Mouse (Mus musculus): ENCODE measurements around the gene Ces2f. TPM values are rescaled to one million over a fixed set of nuclear protein-coding genes. Genes with fewer than 3 reads are reported as not detected.

Gene Ces2f
- polyA plus RNA-seq, 2 experiments, result not detected

- WGBS (ENCODE audit: insufficient replicate concordance), result 27% methylated on average over 8 of the region's 8 CpGs
- H3K4me3 ChIP-seq (ENCODE audit: insufficient read depth in 1 of 2, low read depth in 2 of 2, low read length in 2 of 2), result peak overlapping the region; percentile 78 to 84
- H3K4me2 ChIP-seq (ENCODE audit: low read depth), result peak overlapping the region; percentile 72
- peak overlapping the region; percentile 88 for H3K9ac ChIP-seq (replicated peaks)
- no peaks in the 10 kb centered on the region for H3K9me3 ChIP-seq (ENCODE audit: control insufficient read depth, low read length)
- H3K27ac ChIP-seq, result peak overlapping the region; percentile 93
- ATAC-seq (ENCODE audit: insufficient read depth) (peak; percentile 97), DNase-seq (ENCODE audit: low read depth in 3 of 3, low spot score in 3 of 3) (peak; percentile 76 to 79 (median 79))
- no peaks in the 10 kb centered on the region for H3K27me3 ChIP-seq (ENCODE audit: control insufficient read depth, insufficient read depth, low read length)
- H3K36me3 ChIP-seq (replicated peaks; ENCODE audit: control insufficient read depth, insufficient read depth, low read depth), result peaks cover 32% of the 10 kb centered on the region
- TF ChIP-seq EP300 (IDR thresholded peaks at IDR 0.05; ENCODE audit: low read depth) (peak; percentile 97), CTCF (IDR thresholded peaks at IDR 0.05; ENCODE audit: low read depth) (no peak)
- H3K4me1 ChIP-seq (replicated peaks; ENCODE audit: control insufficient read depth in 2 of 2, insufficient read depth in 2 of 2, low read length in 1 of 2), result peaks cover 14 to 18% of the 10 kb centered on the region in 2 experiments
These were observed 15.2 kb downstream of the Ces2f start for GRCm38 (mm10) chr8:104962229-104962901.

GRCm38 (mm10) chr8:104963375-104963894, 16.3 kb downstream of the Ces2f start:
- Histone ChIP-seq H3K4me1 (replicated peaks; ENCODE audit: control insufficient read depth in 2 of 2, insufficient read depth in 2 of 2, low read length in 1 of 2) (peaks cover 14 to 18% of the 10 kb centered on the region in 2 experiments), H3K9ac (replicated peaks) (peak overlapping the region; percentile 88), H3K4me3 (ENCODE audit: insufficient read depth in 1 of 2, low read depth in 2 of 2, low read length in 2 of 2) (peak overlapping the region; percentile 78 to 84), H3K27me3 (ENCODE audit: control insufficient read depth, insufficient read depth, low read length) (no peaks in the 10 kb centered on the region), H3K4me2 (ENCODE audit: low read depth) (peak overlapping the region; percentile 72), H3K36me3 (replicated peaks; ENCODE audit: control insufficient read depth, insufficient read depth, low read depth) (peaks cover 42% of the 10 kb centered on the region), H3K9me3 (ENCODE audit: control insufficient read depth, low read length) (no peaks in the 10 kb centered on the region), H3K27ac (peak overlapping the region; percentile 86)
- DNase-seq (ENCODE audit: low read depth in 3 of 3, low spot score in 3 of 3) (no peak), ATAC-seq (ENCODE audit: insufficient read depth) (no peak)
- WGBS (ENCODE audit: insufficient replicate concordance), result 56% methylated on average over 4 of the region's 4 CpGs
- TF ChIP-seq EP300 (IDR thresholded peaks at IDR 0.05; ENCODE audit: low read depth) (no peak), CTCF (IDR thresholded peaks at IDR 0.05; ENCODE audit: low read depth) (no peak)

- Histone ChIP-seq H3K4me3 (ENCODE audit: insufficient read depth in 1 of 2, low read depth in 2 of 2, low read length in 2 of 2) (no peak overlapping the region), H3K4me1 (replicated peaks; ENCODE audit: control insufficient read depth in 2 of 2, insufficient read depth in 2 of 2, low read length in 1 of 2) (no peaks in the 10 kb centered on the region), H3K9me3 (ENCODE audit: control insufficient read depth, low read length) (no peaks in the 10 kb centered on the region), H3K4me2 (ENCODE audit: low read depth) (no peak overlapping the region), H3K27ac (no peak overlapping the region), H3K36me3 (replicated peaks; ENCODE audit: control insufficient read depth, insufficient read depth, low read depth) (no peaks in the 10 kb centered on the region), H3K9ac (replicated peaks) (no peak overlapping the region), H3K27me3 (ENCODE audit: control insufficient read depth, insufficient read depth, low read length) (no peaks in the 10 kb centered on the region)
- TF ChIP-seq EP300 (IDR thresholded peaks at IDR 0.05; ENCODE audit: low read depth) (no peak), CTCF (IDR thresholded peaks at IDR 0.05; ENCODE audit: low read depth) (no peak)
- ATAC-seq (ENCODE audit: insufficient read depth), result no peak
- DNase-seq (ENCODE audit: low read depth in 3 of 3, low spot score in 3 of 3), result no peak
- WGBS (ENCODE audit: insufficient replicate concordance), result 73% methylated on average over 5 of the region's 5 CpGs
These were observed 37.0 kb downstream of the Ces2f start for GRCm38 (mm10) chr8:104984126-104984525.

GRCm38 (mm10) chr8:104984942-104985341, 37.8 kb downstream of the Ces2f start:
- 68% methylated on average over 2 of the region's 2 CpGs for WGBS (ENCODE audit: insufficient replicate concordance)
- DNase-seq (ENCODE audit: low read depth in 3 of 3, low spot score in 3 of 3) (no peak), ATAC-seq (ENCODE audit: insufficient read depth) (no peak)
- no peaks in the 10 kb centered on the region for H3K27me3 ChIP-seq (ENCODE audit: control insufficient read depth, insufficient read depth, low read length)
- H3K9ac ChIP-seq (replicated peaks), result no peak overlapping the region
- H3K4me3 ChIP-seq (ENCODE audit: insufficient read depth in 1 of 2, low read depth in 2 of 2, low read length in 2 of 2), result no peak overlapping the region
- TF ChIP-seq EP300 (IDR thresholded peaks at IDR 0.05; ENCODE audit: low read depth), result no peak
- TF ChIP-seq CTCF (IDR thresholded peaks at IDR 0.05; ENCODE audit: low read depth), result no peak
- H3K36me3 ChIP-seq (replicated peaks; ENCODE audit: control insufficient read depth, insufficient read depth, low read depth), result no peaks in the 10 kb centered on the region
- H3K9me3 ChIP-seq (ENCODE audit: control insufficient read depth, low read length), result no peaks in the 10 kb centered on the region
- H3K4me1 ChIP-seq (replicated peaks; ENCODE audit: control insufficient read depth in 2 of 2, insufficient read depth in 2 of 2, low read length in 1 of 2), result no peaks in the 10 kb centered on the region
- H3K4me2 ChIP-seq (ENCODE audit: low read depth), result no peak overlapping the region
- no peak overlapping the region for H3K27ac ChIP-seq

- no peak overlapping the region for H3K9ac ChIP-seq (replicated peaks)
- no peaks in the 10 kb centered on the region for H3K9me3 ChIP-seq (ENCODE audit: control insufficient read depth, low read length)
- no peak overlapping the region for H3K27ac ChIP-seq
- no peak overlapping the region for H3K4me3 ChIP-seq (ENCODE audit: insufficient read depth in 1 of 2, low read depth in 2 of 2, low read length in 2 of 2)
- TF ChIP-seq CTCF (IDR thresholded peaks at IDR 0.05; ENCODE audit: low read depth), result no peak
- no peak for TF ChIP-seq EP300 (IDR thresholded peaks at IDR 0.05; ENCODE audit: low read depth)
- no peaks in the 10 kb centered on the region for H3K4me1 ChIP-seq (replicated peaks; ENCODE audit: control insufficient read depth in 2 of 2, insufficient read depth in 2 of 2, low read length in 1 of 2)
- no peaks in the 10 kb centered on the region for H3K27me3 ChIP-seq (ENCODE audit: control insufficient read depth, insufficient read depth, low read length)
- H3K4me2 ChIP-seq (ENCODE audit: low read depth), result no peak overlapping the region
- DNase-seq (ENCODE audit: low read depth in 3 of 3, low spot score in 3 of 3) (no peak), ATAC-seq (ENCODE audit: insufficient read depth) (no peak)
- WGBS (ENCODE audit: insufficient replicate concordance), result 54% methylated on average over 6 of the region's 6 CpGs
- no peaks in the 10 kb centered on the region for H3K36me3 ChIP-seq (replicated peaks; ENCODE audit: control insufficient read depth, insufficient read depth, low read depth)
These were observed 51.0 kb downstream of the Ces2f start for GRCm38 (mm10) chr8:104998191-104998590.

Measured in liver, embryonic 14.5 days (tissue).